8 mouse cellular contexts compared by ENCODE assay signal in genomic region chr16:16584409-16585032, GRCm38 (mm10). TPM values are rescaled to one million over a fixed set of nuclear protein-coding genes. Genes with fewer than 3 reads are reported as not detected.
DNase-seq lines count a peak whose midpoint lies in the region; TF ChIP-seq lines count a peak whose summit lies in the region.
"Had no signal": no experiment of that assay in that cellular context is flagged by ENCODE, and none has a peak within 500 bp of the region (broad histone marks: within the 10 kb centered on the region; RNA-seq: fewer than 3 reads in every experiment).

No protein-coding gene starts in this region.

- H3K27me3 ChIP-seq in midbrain, embryonic 10.5 days (ENCODE audit: low read depth, poor library complexity, severe bottlenecking): no peaks in the 10 kb centered on the region

- H3K27ac ChIP-seq in left cerebral cortex, adult 2 months: no peak overlapping the region
- H3K27ac ChIP-seq in midbrain, embryonic 10.5 days (replicated peaks): no peak overlapping the region

- H3K9me3 ChIP-seq in midbrain, embryonic 10.5 days (replicated peaks): no peaks in the 10 kb centered on the region

- 79% methylated on average over 4 of the region's 4 CpGs for WGBS in midbrain, embryonic 10.5 days

- no peaks in the 10 kb centered on the region for H3K4me1 ChIP-seq in midbrain, embryonic 10.5 days

- intact Hi-C loops in left cerebral cortex, adult 2 months (cut with DNase I): loop anchor here (5.0 kb wide), 2 partner anchors 92 to 227 kb away; partner anchors contain the start of gene Dnm1l

- TF ChIP-seq CTCF in left cerebral cortex, adult 2 months (IDR thresholded peaks at IDR 0.05): peak; percentile 78

- DNase-seq in ZHBTc4 (ENCODE audit: low read depth, low spot score): peak; percentile 88
- peak; percentile 91 to 92 for DNase-seq in cerebellum, postnatal 10 days
- DNase-seq in gastrocnemius, adult 18-20 months (ENCODE audit: low spot score): peak; percentile 67
- DNase-seq in hindlimb bud, embryonic 11.5 days (ENCODE audit: extremely low spot score, low read depth, low spot score): peak; percentile 66
- DNase-seq in left cerebral cortex, adult 2 months (ENCODE audit: extremely low spot score in 1 of 2, low spot score in 2 of 2): peak; percentile 65 to 72
- peak; percentile 72 for DNase-seq in midbrain, embryonic 10.5 days (ENCODE audit: low spot score)
- DNase-seq in right cerebral cortex, postnatal 4 days: peak; percentile 71

- H3K36me3 ChIP-seq in midbrain, embryonic 10.5 days: no peaks in the 10 kb centered on the region

- no peak overlapping the region for H3K4me3 ChIP-seq in left cerebral cortex, adult 2 months
- no peak overlapping the region for H3K4me3 ChIP-seq in midbrain, embryonic 10.5 days
- H3K4me3 ChIP-seq: myocyte had no signal

RNA-seq across cellular contexts. Expression of gene Fgd4, which starts 15.8 kb away (rescaled TPM):
- 10 to 100 TPM; 19.9 to 22.7 TPM for total RNA-seq in gastrocnemius, adult 18-20 months (2021)
- 10 to 100 TPM; 31.0 to 35.3 TPM for total RNA-seq in left cerebral cortex, adult 2 months (2021)
- 16.7 and 19.8 TPM in 2 replicates for polyA plus RNA-seq in midbrain, embryonic 10.5 days (2016; fragmentation: Nextera tagmentation; extraction: Ambion mirVana)
